Mouse (Mus musculus): Measurements from ENCODE around the gene Zdhhc15. TPM values are rescaled to one million over a fixed set of nuclear protein-coding genes. Genes with fewer than 3 reads are reported as not detected.
"Not testable (repeated sequence)": the region's sequence is repeated elsewhere in the genome, so short reads cannot be mapped to it uniquely, and the experiment has no call there.

Gene Zdhhc15
- 5.6 TPM in 2 replicates for total RNA-seq (2014; rRNA removed)
- 2.0 and 2.1 TPM in 2 replicates for polyA plus RNA-seq (2015; fragmentation: Nextera tagmentation; extraction: Ambion mirVana)

- Histone ChIP-seq H3K4me3 (ENCODE audit: low read depth, low read length) (peak within 1 kb of the TSS; percentile 44), H3K9ac (replicated peaks; ENCODE audit: low read length, poor library complexity, severe bottlenecking) (peak within 1 kb of the TSS; percentile 50), H3K4me1 (ENCODE audit: insufficient read depth, low read length) (no peaks in the 10 kb centered on the region), H3K4me2 (ENCODE audit: low read depth, low read length, poor library complexity, severe bottlenecking) (peak within 1 kb of the TSS; percentile 59), H3K9me3 (ENCODE audit: low read length) (no peaks in the 10 kb centered on the region), H3K27ac (ENCODE audit: low read depth, low read length) (peak within 1 kb of the TSS; percentile 69), H3K27me3 (ENCODE audit: insufficient read depth, low read length) (no peaks in the 10 kb centered on the region; the same call in 1 of the 2 replicates), H3K36me3 (ENCODE audit: insufficient read depth, low read length) (no peaks in the 10 kb centered on the region)
- 21% methylated on average over 18 of the region's 31 CpGs for WGBS
- peak; percentile 6; the same call in 1 of the 2 replicates for TF ChIP-seq CTCF (IDR thresholded peaks at IDR 0.05)
- DNase-seq (ENCODE audit: low spot score) (peak; percentile 67), ATAC-seq (ENCODE audit: low FRiP score) (peak; percentile 95)
Observed at GRCm38 (mm10) chrX:104670757-104671549, at the start of gene Zdhhc15. TSS of gene Zdhhc15 (minus strand) at chrX:104671064.

- DNase-seq (ENCODE audit: low spot score) (no peak), ATAC-seq (ENCODE audit: low FRiP score) (no peak)
- no peaks in the 10 kb centered on the region for H3K9me3 ChIP-seq (ENCODE audit: low read length)
- no peak overlapping the region for H3K4me3 ChIP-seq (ENCODE audit: low read depth, low read length)
- H3K27me3 ChIP-seq (ENCODE audit: insufficient read depth, low read length) = no peaks in the 10 kb centered on the region
- no peak overlapping the region for H3K9ac ChIP-seq (replicated peaks; ENCODE audit: low read length, poor library complexity, severe bottlenecking)
- H3K4me1 ChIP-seq (ENCODE audit: insufficient read depth, low read length) = no peaks in the 10 kb centered on the region
- no peak overlapping the region for H3K27ac ChIP-seq (ENCODE audit: low read depth, low read length)
- H3K36me3 ChIP-seq (ENCODE audit: insufficient read depth, low read length) = no peaks in the 10 kb centered on the region
- no peak for TF ChIP-seq CTCF (IDR thresholded peaks at IDR 0.05)
- H3K4me2 ChIP-seq (ENCODE audit: low read depth, low read length, poor library complexity, severe bottlenecking) = no peak overlapping the region
- 76% methylated on average over 2 of the region's 2 CpGs for WGBS
Observed at GRCm38 (mm10) chrX:104707935-104708334, 37.1 kb upstream of the Zdhhc15 start.

- peak overlapping the region; percentile 59 for H3K4me2 ChIP-seq (ENCODE audit: low read depth, low read length, poor library complexity, severe bottlenecking)
- ATAC-seq (ENCODE audit: low FRiP score) = no peak; the same call in none of the 2 replicates
- no peaks in the 10 kb centered on the region; the same call in 1 of the 2 replicates for H3K27me3 ChIP-seq (ENCODE audit: insufficient read depth, low read length)
- H3K9ac ChIP-seq (replicated peaks; ENCODE audit: low read length, poor library complexity, severe bottlenecking) = peak overlapping the region; percentile 50
- no peak for DNase-seq (ENCODE audit: low spot score)
- no peaks in the 10 kb centered on the region for H3K9me3 ChIP-seq (ENCODE audit: low read length)
- no peaks in the 10 kb centered on the region for H3K4me1 ChIP-seq (ENCODE audit: insufficient read depth, low read length)
- peak overlapping the region; percentile 44 for H3K4me3 ChIP-seq (ENCODE audit: low read depth, low read length)
- TF ChIP-seq CTCF (IDR thresholded peaks at IDR 0.05) = no peak
- H3K36me3 ChIP-seq (ENCODE audit: insufficient read depth, low read length) = no peaks in the 10 kb centered on the region
- WGBS = 26% methylated on average over 19 of the region's 19 CpGs
- H3K27ac ChIP-seq (ENCODE audit: low read depth, low read length) = peak overlapping the region; percentile 69
Observed at GRCm38 (mm10) chrX:104669850-104670756, 761 bp downstream of the Zdhhc15 start.

DNA sequence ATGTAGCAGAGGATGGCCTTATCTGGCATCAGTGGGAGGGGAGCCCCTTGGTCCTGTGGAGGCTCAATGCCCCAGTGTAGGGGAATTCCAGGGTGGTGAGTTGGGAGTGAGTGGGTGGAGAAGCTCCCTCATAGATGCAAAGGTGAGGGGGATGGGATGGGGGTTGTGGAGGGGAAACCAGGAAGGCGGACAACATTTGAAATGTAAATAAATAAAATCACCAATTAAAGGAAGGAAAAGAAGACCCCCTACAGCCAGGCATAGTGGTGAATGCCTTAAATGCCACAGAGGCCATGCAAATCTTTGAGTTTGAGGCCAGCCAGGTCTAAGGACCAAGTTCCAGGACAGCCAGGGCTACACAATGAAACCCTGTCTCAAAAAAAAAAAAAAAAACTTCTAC lies 13.9 kb downstream of the Zdhhc15 start:
- DNase-seq (ENCODE audit: low spot score) (no peak), ATAC-seq (ENCODE audit: low FRiP score) (no peak)
- Histone ChIP-seq H3K4me3 (ENCODE audit: low read depth, low read length) (no peak overlapping the region), H3K36me3 (ENCODE audit: insufficient read depth, low read length) (no peaks in the 10 kb centered on the region), H3K27ac (ENCODE audit: low read depth, low read length) (no peak overlapping the region), H3K9ac (replicated peaks; ENCODE audit: low read length, poor library complexity, severe bottlenecking) (no peak overlapping the region), H3K4me1 (ENCODE audit: insufficient read depth, low read length) (no peaks in the 10 kb centered on the region), H3K9me3 (ENCODE audit: low read length) (no peaks in the 10 kb centered on the region), H3K27me3 (ENCODE audit: insufficient read depth, low read length) (no peaks in the 10 kb centered on the region), H3K4me2 (ENCODE audit: low read depth, low read length, poor library complexity, severe bottlenecking) (no peak overlapping the region)
- 100% methylated on average over 1 of the region's 1 CpGs for WGBS
- TF ChIP-seq CTCF (IDR thresholded peaks at IDR 0.05) = no peak

GRCm38 (mm10) chrX:104612531-104612930 lies 58.3 kb downstream of the Zdhhc15 start:
- DNase-seq (ENCODE audit: low spot score) = no peak
- Histone ChIP-seq H3K9me3 (ENCODE audit: low read length) (no peaks in the 10 kb centered on the region), H3K27me3 (ENCODE audit: insufficient read depth, low read length) (no peaks in the 10 kb centered on the region), H3K4me2 (ENCODE audit: low read depth, low read length, poor library complexity, severe bottlenecking) (no peak overlapping the region), H3K9ac (replicated peaks; ENCODE audit: low read length, poor library complexity, severe bottlenecking) (no peak overlapping the region), H3K36me3 (ENCODE audit: insufficient read depth, low read length) (no peaks in the 10 kb centered on the region), H3K27ac (ENCODE audit: low read depth, low read length) (no peak overlapping the region), H3K4me1 (ENCODE audit: insufficient read depth, low read length) (no peaks in the 10 kb centered on the region), H3K4me3 (ENCODE audit: low read depth, low read length) (no peak overlapping the region)
- WGBS = 91% methylated on average over 10 of the region's 10 CpGs
- no peak for TF ChIP-seq CTCF (IDR thresholded peaks at IDR 0.05)
- ATAC-seq (ENCODE audit: low FRiP score) = no peak

DNA sequence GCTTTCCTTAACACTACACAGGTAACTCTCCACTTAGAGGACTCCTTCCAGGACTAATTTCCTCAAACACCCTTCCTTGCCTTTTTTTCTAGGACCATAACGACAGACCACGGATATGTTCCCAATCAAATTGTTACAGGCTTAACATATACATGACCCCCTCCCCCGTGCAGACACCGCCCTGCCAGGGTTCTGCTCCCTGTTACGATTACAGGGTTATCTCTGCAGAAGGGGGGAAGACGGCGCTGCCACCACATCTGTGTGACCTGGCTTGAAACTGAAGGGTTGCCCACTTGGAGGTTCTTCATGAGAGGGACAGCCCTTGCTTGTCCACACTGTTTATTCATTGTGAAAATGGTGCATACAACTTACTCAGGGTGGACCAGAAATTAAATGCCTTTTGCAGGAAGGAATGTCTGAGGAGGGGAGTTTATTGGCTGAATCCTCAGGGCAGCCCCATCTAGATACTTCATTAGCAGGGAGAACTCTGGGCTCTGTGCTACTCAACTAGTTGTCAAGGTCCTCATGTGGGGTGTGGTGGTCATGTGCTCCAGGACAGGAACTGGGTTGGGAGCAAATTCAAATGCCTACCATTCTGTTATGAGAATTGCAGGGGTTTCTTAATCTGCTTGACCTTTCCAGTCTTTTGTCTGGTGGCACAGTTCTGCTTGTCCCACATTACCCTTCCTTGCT lies 67.0 kb downstream of the Zdhhc15 start:
- 100% methylated on average over 2 of the region's 7 CpGs for WGBS
- H3K4me3 ChIP-seq (ENCODE audit: low read depth, low read length); H3K36me3 ChIP-seq (ENCODE audit: insufficient read depth, low read length); H3K9ac ChIP-seq (replicated peaks; ENCODE audit: low read length, poor library complexity, severe bottlenecking); H3K4me2 ChIP-seq (ENCODE audit: low read depth, low read length, poor library complexity, severe bottlenecking); ATAC-seq (ENCODE audit: low FRiP score); H3K4me1 ChIP-seq (ENCODE audit: insufficient read depth, low read length); H3K27ac ChIP-seq (ENCODE audit: low read depth, low read length); H3K9me3 ChIP-seq (ENCODE audit: low read length); DNase-seq (ENCODE audit: low spot score); H3K27me3 ChIP-seq (ENCODE audit: insufficient read depth, low read length): not testable (repeated sequence)

DNA sequence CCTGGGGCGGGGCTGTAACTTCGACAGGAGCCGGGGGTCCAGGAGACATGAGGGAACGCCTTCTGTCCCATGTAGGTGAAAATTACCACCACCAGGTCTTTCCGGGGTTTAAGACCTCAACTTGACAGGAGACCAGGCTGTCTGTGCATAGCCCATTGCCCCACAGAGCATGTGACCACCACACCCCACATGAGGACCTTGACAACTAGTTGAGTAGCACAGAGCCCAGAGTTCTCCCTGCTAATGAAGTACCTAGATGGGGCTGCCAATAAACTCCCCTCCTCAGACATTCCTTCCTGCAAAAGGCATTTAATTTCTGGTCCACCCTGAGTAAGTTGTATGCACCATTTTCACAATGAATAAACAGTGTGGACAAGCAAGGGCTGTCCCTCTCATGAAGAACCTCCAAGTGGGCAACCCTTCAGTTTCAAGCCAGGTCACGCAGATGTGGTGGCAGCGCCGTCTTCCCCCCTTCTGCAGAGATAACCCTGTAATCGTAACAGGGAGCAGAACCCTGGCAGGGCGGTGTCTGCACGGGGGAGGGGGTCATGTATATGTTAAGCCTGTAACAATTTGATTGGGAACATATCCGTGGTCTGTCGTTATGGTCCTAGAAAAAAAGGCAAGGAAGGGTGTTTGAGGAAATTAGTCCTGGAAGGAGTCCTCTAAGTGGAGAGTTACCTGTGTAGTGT lies 68.5 kb downstream of the Zdhhc15 start:
- H3K4me1 ChIP-seq (ENCODE audit: insufficient read depth, low read length); ATAC-seq (ENCODE audit: low FRiP score); H3K36me3 ChIP-seq (ENCODE audit: insufficient read depth, low read length): not testable (repeated sequence)

More for the DNA sequence above, 68.5 kb downstream of the Zdhhc15 start:
- not testable (repeated sequence) for H3K9ac ChIP-seq (replicated peaks; ENCODE audit: low read length, poor library complexity, severe bottlenecking); H3K27me3 ChIP-seq (ENCODE audit: insufficient read depth, low read length); H3K4me2 ChIP-seq (ENCODE audit: low read depth, low read length, poor library complexity, severe bottlenecking); DNase-seq (ENCODE audit: low spot score); H3K9me3 ChIP-seq (ENCODE audit: low read length); H3K27ac ChIP-seq (ENCODE audit: low read depth, low read length); H3K4me3 ChIP-seq (ENCODE audit: low read depth, low read length)
- 83% methylated on average over 7 of the region's 13 CpGs for WGBS

Measured in midbrain, postnatal 0 days (tissue).